Mouse (Mus musculus) thymus, postnatal 0 days (tissue): ENCODE results near the gene Myl6. TPM values are rescaled to one million over a fixed set of nuclear protein-coding genes. Genes with fewer than 3 reads are reported as not detected.

ENCODE experiments used
- DNase-seq: peaks from one replicate; pipeline ENCODE4 v3.0.0-alpha.2; 2015; ENCODE audit warnings: low spot score
- polyA plus RNA-seq: library from polyadenylated mRNA; unstranded; fragments of >200 nt; fragmentation: Nextera tagmentation; extraction: Ambion mirVana; gene quantifications from 2 replicates; pipeline ENCODE4 v1.2.1, GENCODE M21; 2015

Myl6 gene
- polyA plus RNA-seq, 1 experiment from 2014 or later: 963 TPM

- no peak for DNase-seq
Measured at GRCm38 (mm10) chr10:128490232-128490631, 3.7 kb downstream of the Myl6 start.

- no peak for DNase-seq
Measured at GRCm38 (mm10) chr10:128489785-128490184, 4.2 kb downstream of the Myl6 start.

DNA sequence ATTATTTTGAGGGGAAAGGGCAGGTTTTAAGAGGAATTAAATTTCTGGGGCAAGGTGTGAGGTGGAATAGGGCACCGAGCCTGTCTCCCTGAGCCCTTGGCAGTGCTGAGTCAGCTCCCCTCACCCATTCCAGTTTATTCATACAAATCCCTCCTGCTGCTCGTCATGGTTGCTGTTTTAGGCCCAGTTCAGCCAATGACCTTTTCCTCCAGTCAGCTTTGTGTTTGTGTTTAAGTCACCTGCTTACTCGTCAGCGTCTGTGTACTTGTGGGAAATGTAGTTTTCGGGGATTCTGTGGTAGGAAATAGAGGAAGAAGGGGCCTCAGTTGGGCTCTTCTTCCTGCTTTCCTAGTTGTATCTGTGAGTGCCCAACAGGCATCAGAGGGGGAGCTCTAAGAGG, 4.6 kb downstream of the Myl6 start:
- DNase-seq: no peak

- DNase-seq: no peak
Measured at GRCm38 (mm10) chr10:128488776-128489175, 5.2 kb downstream of the Myl6 start.

- DNase-seq: no peak
Measured at GRCm38 (mm10) chr10:128487861-128488712, 5.9 kb downstream of the Myl6 start.

DNA sequence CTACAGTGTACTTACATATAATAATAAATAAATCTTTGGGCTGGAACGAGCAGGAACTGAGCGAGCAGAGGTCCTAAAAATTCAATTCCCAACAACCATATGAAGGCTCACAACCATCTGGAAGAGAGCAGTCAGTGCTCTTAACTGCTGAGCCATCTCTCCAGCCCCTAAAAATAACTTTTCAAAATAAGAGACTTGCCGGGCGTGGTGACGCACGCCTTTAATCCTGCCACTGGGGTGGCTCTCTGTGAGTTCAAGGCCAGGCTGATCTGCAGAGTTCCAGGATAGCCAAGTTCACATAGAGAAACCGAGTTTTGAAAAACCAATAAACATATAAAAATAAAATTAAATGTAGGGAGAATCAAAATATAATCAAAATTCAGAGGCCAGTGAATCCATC, 7.6 kb downstream of the Myl6 start:
- DNase-seq: no peak

DNA sequence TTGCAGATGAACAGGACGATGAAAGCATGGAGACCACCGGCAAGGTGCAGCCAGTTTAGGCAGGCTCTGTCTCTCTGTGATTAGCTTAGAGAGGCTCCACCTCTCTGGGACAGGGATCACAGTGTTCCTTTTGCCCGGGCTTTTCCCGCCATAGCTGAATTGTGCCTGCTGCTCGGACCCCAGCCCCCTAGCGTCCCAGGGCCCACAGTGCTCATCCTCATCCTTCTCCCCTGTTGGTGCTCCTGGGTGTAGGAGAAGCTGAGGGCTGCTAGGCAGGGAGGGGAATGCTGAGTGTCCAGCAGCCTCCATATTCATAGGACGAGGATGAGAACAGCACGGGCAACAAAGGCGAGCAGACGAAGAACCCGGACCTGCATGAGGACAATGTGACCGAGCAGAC, 19.6 kb downstream of the Myl6 start:
- no peak for DNase-seq

DNA sequence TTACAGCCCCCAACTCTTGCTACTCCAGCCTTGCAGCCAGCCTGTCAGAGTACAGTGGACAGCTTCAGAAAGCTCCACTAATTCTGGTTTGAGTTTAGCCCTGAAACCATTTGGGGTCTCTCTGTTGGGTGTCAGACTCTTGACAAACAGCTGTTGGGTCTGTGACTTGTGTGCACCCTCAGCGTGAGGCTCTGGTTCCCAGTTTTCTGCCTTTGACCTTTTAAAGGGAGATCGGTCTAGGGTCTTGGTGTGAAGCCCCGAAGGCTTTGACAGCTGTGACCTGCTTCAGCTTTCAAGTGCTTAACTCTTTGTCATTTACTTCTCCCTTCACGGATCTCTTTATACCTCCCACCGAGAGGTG, 33.7 kb downstream of the Myl6 start:
- no peak for DNase-seq

DNA sequence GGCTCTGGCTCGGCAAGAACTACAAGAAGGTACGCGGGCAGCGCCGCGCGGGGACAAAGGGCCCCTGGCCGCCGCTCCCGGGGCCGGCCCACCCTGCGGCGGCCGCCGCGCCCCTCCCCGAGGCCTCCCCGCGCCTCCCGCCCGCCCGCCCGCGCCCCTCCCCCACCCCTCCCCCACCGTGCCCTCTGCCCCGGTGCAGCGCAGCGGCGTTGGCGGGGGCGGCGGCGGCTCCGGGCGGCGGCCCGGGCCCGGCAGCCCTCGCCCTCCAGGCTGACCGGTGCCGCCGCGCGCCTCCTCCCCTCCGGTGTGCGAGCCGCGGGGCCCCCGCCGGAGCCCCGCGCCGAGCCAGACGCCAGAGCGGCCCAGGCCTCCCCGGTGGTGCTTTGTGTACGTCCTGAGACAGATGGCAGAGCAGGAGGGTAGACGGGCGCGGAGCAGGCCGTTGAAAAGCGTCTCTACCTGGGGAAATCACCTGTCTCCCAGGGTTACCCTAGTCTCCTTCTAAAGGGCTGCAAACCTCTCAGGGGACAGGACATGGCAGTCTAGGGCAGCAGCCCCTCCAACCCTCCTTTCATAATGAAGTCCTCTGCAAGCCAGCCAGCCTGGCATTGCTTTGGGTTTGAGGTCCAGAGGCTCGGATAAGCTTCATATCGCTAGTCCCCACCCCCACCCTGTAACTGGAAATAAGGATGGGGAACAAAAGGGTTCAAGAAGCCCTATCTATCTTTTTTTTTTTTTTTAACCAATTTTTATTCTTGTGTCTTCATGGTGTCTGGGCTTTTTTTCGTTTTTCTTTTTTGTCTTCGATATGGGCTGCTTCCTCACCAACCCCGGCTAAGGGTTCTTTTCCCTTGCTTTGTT, 34.3 kb downstream of the Myl6 start:
- DNase-seq: peak; percentile 54

DNA sequence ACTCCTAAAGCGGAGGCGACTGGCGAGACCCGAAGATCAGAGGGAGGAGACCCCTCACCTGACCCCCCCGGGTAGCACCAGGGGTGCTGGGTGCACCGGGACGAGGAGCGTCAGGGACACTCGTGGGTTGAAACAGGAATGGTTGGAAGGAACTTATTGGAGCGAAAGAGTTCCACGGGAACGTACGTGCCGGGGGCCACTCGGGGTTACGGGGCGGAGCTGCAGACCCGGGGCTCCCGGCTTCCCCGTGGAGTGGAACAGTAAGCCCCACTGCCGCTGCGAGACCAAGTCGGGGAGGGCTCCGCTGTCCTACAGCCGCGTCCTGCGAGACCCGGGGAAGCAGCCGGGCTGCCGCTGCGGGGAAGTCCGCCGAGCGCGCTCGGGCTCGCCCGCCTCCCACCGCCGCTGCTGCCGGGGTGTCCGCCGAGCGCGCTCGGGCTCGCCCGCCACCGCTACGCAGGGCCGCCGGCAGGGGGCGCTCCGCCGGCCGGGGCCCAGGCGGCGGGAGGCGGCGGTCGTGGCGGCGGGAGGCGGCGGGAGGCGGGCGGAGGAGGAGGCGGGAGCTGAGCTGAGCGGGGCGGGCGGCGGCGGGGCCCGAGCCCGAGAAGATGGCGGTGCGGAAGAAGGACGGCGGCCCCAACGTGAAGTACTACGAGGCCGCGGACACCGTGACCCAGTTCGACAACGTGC, 35.1 kb downstream of the Myl6 start, which contains the start of gene Smarcc2:
Gene Smarcc2 (plus strand): TSS at position 530 of the 690 bp plus-strand sequence.
- DNase-seq: peak; percentile 87

GRCm38 (mm10) chr10:128458348-128458718, 35.6 kb downstream of the Myl6 start:
- DNase-seq: peak; percentile 88

- DNase-seq: no peak
Measured at GRCm38 (mm10) chr10:128457676-128458075, 36.3 kb downstream of the Myl6 start.

- DNase-seq: peak; percentile 87
Measured at GRCm38 (mm10) chr10:128455280-128455679, 38.7 kb downstream of the Myl6 start.

DNA sequence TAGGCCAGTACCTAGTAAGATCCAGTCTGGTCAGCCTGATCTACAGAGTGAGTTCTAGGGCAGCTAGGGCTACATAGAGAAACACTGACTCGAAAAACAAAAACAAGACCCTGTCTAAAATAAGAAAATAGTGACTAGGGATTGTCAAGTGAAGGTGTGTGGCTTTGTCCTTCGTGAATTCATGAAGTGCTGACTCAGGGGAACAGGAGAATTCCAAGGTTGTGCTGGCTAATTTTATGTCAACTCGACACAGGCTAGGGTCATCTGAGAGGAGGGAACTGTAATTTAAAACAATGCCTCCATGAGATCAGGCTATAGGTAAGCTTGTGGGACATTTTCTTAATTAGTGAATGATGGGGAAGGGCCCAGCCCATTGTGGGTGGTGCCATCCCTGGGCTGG, 39.5 kb downstream of the Myl6 start:
- DNase-seq: no peak

DNA sequence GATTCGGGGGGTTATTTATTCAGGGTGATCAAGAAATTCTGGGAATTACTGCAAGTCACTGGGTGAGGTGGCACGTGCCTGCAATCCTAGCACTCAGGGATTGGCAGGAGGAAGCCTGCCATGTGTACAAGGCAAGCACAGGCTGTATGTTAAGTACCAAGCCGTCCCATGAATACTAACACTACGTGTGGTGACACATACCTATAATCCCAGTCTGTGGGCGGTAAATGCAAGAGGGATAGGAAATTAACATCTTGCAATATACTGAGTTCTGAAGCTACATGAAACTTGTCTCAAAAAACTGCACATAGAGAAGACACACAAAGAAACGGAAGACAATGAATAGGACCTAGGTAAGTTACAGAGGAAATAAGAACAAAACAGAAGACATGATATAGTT, 42.9 kb downstream of the Myl6 start:
- no peak for DNase-seq

GRCm38 (mm10) chr10:128445407-128445806, 48.5 kb downstream of the Myl6 start:
- no peak for DNase-seq

GRCm38 (mm10) chr10:128444354-128444753, 49.6 kb downstream of the Myl6 start:
- no peak for DNase-seq

GRCm38 (mm10) chr10:128442718-128443117, 51.2 kb downstream of the Myl6 start:
- DNase-seq: no peak

DNA sequence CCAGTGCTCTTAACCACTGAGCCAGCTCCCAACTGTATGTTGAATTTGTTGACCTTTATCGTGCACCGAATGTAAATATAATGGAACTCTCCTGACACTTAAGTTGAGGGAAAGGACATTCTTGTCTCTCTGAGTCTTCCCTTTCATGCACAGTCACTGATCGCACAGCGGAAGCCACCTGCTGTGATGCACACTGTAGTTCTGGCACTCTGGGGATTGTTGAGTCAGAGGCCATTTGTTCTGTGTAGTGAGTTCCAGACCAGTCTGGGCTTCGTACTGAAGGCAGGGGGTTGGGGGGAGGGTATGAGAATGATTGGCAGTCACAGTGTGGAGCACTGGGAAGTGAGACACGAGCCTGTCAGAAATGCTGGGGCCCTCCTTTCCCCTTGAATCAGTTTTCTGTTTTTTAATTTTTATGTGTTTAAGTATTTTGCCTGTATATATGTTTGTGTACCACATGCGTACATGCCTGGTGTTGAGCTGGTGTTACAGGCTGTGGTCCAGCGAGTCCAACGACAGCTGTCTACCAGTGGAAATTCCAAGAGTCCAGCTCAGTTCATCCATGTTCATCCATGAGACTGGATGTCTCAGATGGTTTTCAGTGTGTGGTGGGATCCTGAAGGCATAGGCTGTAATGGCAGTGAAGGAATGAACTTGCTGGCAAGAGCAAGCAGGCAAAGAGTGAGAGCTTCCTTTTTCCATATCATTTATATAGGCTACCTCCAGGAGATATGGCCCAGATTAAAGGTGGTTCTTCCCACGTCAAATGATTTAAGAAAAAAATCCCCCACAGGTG, 52.4 kb downstream of the Myl6 start:
- no peak for DNase-seq
